Mouse (Mus musculus) kidney, embryonic 15.5 days (tissue): ENCODE results near the gene Sdf4. TPM values are rescaled to one million over a fixed set of nuclear protein-coding genes. Genes with fewer than 3 reads are reported as not detected.

ENCODE experiments used
- ATAC-seq: fragments of 200-750 bp; cut with Nextera tagmentation; replicated peaks from 2 replicates; pipeline ENCODE4 v1.8.0; 2017; ENCODE audit warnings: moderate TSS enrichment; ENCODE audit not compliant: low FRiP score
- H3K27ac ChIP-seq: fragments of 300-500 bp; sonication (generic); 2 replicates; pipeline ENCODE4 v1.5.1; 2015; ENCODE audit warnings: mild to moderate bottlenecking, inconsistent platforms
- H3K27me3 ChIP-seq: fragments of 300-500 bp; sonication (generic); 2 replicates; pipeline ENCODE4 v1.6.1; 2015; ENCODE audit warnings: inconsistent platforms
- H3K36me3 ChIP-seq: fragments of 300-500 bp; sonication (generic); 2 replicates; pipeline ENCODE4 v1.6.1; 2015; ENCODE audit warnings: inconsistent platforms
- H3K4me1 ChIP-seq: fragments of 300-500 bp; sonication (generic); 2 replicates; pipeline ENCODE4 v1.6.1; 2015; ENCODE audit warnings: inconsistent platforms
- H3K4me2 ChIP-seq: fragments of 300-500 bp; sonication (generic); 2 replicates; pipeline ENCODE4 v1.6.1; 2015; ENCODE audit warnings: moderate library complexity, mild to moderate bottlenecking, inconsistent platforms
- H3K4me3 ChIP-seq: fragments of 300-500 bp; sonication (generic); replicated peaks from 2 replicates; pipeline ENCODE4 v1.5.1; 2015; ENCODE audit warnings: mild to moderate bottlenecking, inconsistent platforms
- H3K9ac ChIP-seq: fragments of 300-500 bp; sonication (generic); 2 replicates; pipeline ENCODE4 v1.6.1; 2015; ENCODE audit warnings: mild to moderate bottlenecking, inconsistent platforms
- H3K9me3 ChIP-seq: fragments of 300-500 bp; sonication (generic); replicated peaks from 2 replicates; pipeline ENCODE4 v1.6.1; 2016; ENCODE audit warnings: inconsistent platforms
- WGBS: fragments of 180-500 bp; shearing (Covaris S2); methylation state at CpG from one replicate; pipeline ENCODE4 v1.1.7; 2015; ENCODE audit warnings: mixed read lengths; 5-methylcytosine and 5-hydroxymethylcytosine counted together
- polyA plus RNA-seq: library from polyadenylated mRNA; unstranded; fragments of >200 nt; fragmentation: Nextera tagmentation; extraction: Ambion mirVana; gene quantifications from 2 replicates; pipeline ENCODE4 v1.2.1, GENCODE M21; 2015

Gene Sdf4
- polyA plus RNA-seq, 1 experiment from 2014 or later, result 161 TPM

- Histone ChIP-seq H3K9ac (no peak overlapping the region), H3K27me3 (no peaks in the 10 kb centered on the region), H3K4me3 (no peak overlapping the region), H3K9me3 (no peaks in the 10 kb centered on the region), H3K27ac (peak overlapping the region; percentile 82; the same call in 1 of the 2 replicates), H3K36me3 (peaks cover 24% of the 10 kb centered on the region), H3K4me1 (peaks cover 40% of the 10 kb centered on the region), H3K4me2 (no peak overlapping the region)
- 82% methylated on average over 5 of the region's 5 CpGs for WGBS
- no peak for ATAC-seq
Observed at GRCm38 (mm10) chr4:155970286-155970685, 22.4 kb upstream of the Sdf4 start.

GRCm38 (mm10) chr4:155972651-155973050 lies 20.0 kb upstream of the Sdf4 start:
- ATAC-seq, result no peak
- Histone ChIP-seq H3K4me2 (no peak overlapping the region), H3K27ac (peak overlapping the region; percentile 77), H3K9me3 (no peaks in the 10 kb centered on the region), H3K4me1 (peaks cover 40% of the 10 kb centered on the region), H3K36me3 (0 out of 2 replicates have a peak, but pooled peaks cover 2% of the 10 kb centered on the region), H3K27me3 (no peaks in the 10 kb centered on the region), H3K9ac (no peak overlapping the region), H3K4me3 (no peak overlapping the region)
- WGBS, result 59% methylated on average over 6 of the region's 6 CpGs

DNA sequence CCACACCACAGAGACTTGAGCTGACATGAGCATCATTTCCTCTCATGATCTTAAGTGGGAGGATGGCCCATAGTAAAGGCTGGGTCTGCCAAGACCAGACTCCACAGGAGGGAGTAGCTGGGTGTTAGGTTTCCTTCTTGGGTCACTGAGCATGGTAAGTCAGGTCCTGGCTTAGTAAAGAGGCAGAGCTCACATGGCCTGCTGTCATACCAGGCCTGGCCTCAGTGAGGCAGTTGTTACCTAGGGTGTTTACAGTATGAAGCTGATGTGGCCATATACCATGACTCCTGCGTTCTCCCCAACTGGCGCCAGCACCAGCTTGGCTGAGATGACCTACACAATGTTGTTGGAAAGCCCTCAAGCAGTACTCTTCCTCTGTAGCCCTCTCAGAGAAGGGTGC lies 19.4 kb upstream of the Sdf4 start:
- H3K4me2 ChIP-seq, result no peak overlapping the region
- H3K4me1 ChIP-seq, result peaks cover 38% of the 10 kb centered on the region
- H3K4me3 ChIP-seq, result no peak overlapping the region
- no peaks in the 10 kb centered on the region for H3K36me3 ChIP-seq
- ATAC-seq, result peak; percentile 82
- no peaks in the 10 kb centered on the region for H3K27me3 ChIP-seq
- no peaks in the 10 kb centered on the region for H3K9me3 ChIP-seq
- WGBS, result 43% methylated on average over 2 of the region's 2 CpGs
- H3K9ac ChIP-seq, result no peak overlapping the region
- peak overlapping the region; percentile 77 for H3K27ac ChIP-seq

GRCm38 (mm10) chr4:155981436-155982082 lies 11.1 kb upstream of the Sdf4 start:
- H3K27me3 ChIP-seq, result no peaks in the 10 kb centered on the region
- no peak overlapping the region for H3K4me3 ChIP-seq
- 75% methylated on average over 12 of the region's 12 CpGs for WGBS
- no peaks in the 10 kb centered on the region for H3K9me3 ChIP-seq
- H3K27ac ChIP-seq, result no peak overlapping the region
- no peak overlapping the region for H3K4me2 ChIP-seq
- H3K4me1 ChIP-seq, result 0 out of 2 replicates have a peak, but pooled peaks cover 2% of the 10 kb centered on the region
- no peaks in the 10 kb centered on the region for H3K36me3 ChIP-seq
- no peak for ATAC-seq
- H3K9ac ChIP-seq, result no peak overlapping the region

DNA sequence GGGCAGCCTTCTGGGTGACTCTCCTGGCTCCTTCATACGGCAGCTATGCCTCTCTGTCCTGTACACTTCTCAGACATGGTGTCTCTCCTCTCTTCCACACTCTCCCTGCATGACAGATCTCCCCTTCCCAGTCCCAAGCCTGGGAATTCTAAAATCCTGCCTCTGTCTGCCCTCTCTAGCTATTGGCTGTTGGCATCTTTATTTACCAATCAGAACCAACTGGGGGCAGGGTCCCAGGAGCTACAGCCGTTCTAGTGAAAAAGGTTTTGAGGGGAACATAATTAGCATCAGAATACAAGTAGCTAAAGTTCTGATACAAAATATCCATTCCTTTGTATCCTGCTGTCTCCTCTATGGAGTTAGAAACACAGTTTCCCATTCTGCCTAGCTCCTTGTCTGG lies 8.9 kb upstream of the Sdf4 start:
- Histone ChIP-seq H3K4me3 (no peak overlapping the region), H3K4me1 (0 out of 2 replicates have a peak, but pooled peaks cover 2% of the 10 kb centered on the region), H3K27me3 (no peaks in the 10 kb centered on the region), H3K9ac (no peak overlapping the region), H3K4me2 (no peak overlapping the region), H3K36me3 (no peaks in the 10 kb centered on the region), H3K9me3 (no peaks in the 10 kb centered on the region), H3K27ac (no peak overlapping the region)
- no peak for ATAC-seq
- WGBS, result 18% methylated on average over 2 of the region's 2 CpGs

GRCm38 (mm10) chr4:155991211-155991907 lies 1.3 kb upstream of the Sdf4 start:
- H3K27ac ChIP-seq, result peak overlapping the region; percentile 97
- H3K4me2 ChIP-seq, result peak overlapping the region; percentile 98
- 83% methylated on average over 22 of the region's 22 CpGs for WGBS
- peak; percentile 1; the same call in 1 of the 2 replicates for ATAC-seq
- H3K9ac ChIP-seq, result peak overlapping the region; percentile 72
- no peaks in the 10 kb centered on the region for H3K27me3 ChIP-seq
- peak overlapping the region; percentile 68 for H3K4me3 ChIP-seq
- H3K4me1 ChIP-seq, result peaks cover 28% of the 10 kb centered on the region
- peaks cover 17% of the 10 kb centered on the region for H3K36me3 ChIP-seq
- no peaks in the 10 kb centered on the region for H3K9me3 ChIP-seq

DNA sequence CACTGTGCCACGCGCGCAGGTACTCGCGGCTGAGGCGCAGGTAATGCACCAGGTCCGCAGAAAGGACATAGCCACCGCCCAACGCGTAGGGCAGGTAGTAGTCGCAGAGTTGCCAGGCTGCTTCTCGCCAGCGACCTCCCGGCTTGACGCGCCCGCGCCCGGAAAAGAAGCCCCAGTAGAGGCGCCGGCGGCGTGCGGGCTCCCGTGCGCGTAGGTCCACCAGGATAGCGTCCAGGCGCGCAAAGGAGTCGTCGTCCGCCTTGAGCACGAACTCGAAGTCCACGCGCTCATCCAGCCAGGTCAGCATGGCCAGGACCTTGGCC lies 803 bp upstream of the Sdf4 start:
- H3K9ac ChIP-seq, result peak overlapping the region; percentile 72
- H3K4me2 ChIP-seq, result peak overlapping the region; percentile 98
- H3K27ac ChIP-seq, result peak overlapping the region; percentile 97
- H3K9me3 ChIP-seq, result no peaks in the 10 kb centered on the region
- H3K4me1 ChIP-seq, result peaks cover 28% of the 10 kb centered on the region
- ATAC-seq, result peak; percentile 9
- peak overlapping the region; percentile 68 for H3K4me3 ChIP-seq
- WGBS, result 27% methylated on average over 37 of the region's 37 CpGs
- H3K36me3 ChIP-seq, result peaks cover 22% of the 10 kb centered on the region
- no peaks in the 10 kb centered on the region for H3K27me3 ChIP-seq

DNA sequence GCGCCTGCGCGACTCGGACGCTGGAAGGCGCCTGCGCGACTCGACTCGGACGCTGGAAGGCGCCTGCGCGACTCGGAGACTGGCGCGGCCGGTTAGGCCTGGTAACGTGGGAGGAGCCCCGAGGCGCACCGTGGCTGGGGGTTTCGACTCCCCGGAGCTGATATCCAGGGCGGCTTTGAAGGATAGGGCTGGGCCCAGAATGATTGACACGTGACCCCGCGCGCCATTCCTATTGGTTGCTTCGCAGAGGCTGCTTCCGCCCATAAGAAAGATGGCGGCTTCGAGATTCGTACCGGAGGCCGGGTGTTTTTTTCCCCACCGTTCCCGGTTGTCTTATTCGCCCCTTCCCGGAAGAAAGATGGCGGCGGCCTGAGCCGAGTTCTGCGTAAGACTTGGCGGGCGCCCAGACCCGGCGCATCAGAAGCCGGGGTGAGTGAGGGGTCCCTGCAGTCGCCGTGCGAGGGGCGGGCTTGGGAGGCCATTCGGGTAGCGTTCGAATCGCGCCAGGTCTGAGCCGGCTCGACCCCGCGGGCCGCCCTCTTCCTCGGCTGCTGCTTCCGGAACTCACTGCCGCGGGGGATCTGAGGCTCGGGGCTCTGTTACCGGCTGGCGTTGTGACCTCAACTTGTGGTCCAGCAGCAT lies 355 bp downstream of the Sdf4 start:
- H3K4me3 ChIP-seq, result peak overlapping the region; percentile 68
- peaks cover 28% of the 10 kb centered on the region for H3K4me1 ChIP-seq
- under 1% methylated on average over 70 of the region's 70 CpGs for WGBS
- peak overlapping the region; percentile 95 for H3K27ac ChIP-seq
- peak overlapping the region; percentile 72 for H3K4me2 ChIP-seq
- peaks cover 34% of the 10 kb centered on the region for H3K36me3 ChIP-seq
- H3K9ac ChIP-seq, result peak overlapping the region; percentile 72
- H3K27me3 ChIP-seq, result no peaks in the 10 kb centered on the region
- peak; percentile 88 for ATAC-seq
- no peaks in the 10 kb centered on the region for H3K9me3 ChIP-seq

GRCm38 (mm10) chr4:155993606-155994005 lies 934 bp downstream of the Sdf4 start:
- Histone ChIP-seq H3K4me2 (peak overlapping the region; percentile 72), H3K27ac (peak overlapping the region; percentile 95), H3K4me3 (peak overlapping the region; percentile 68), H3K27me3 (no peaks in the 10 kb centered on the region), H3K9ac (peak overlapping the region; percentile 72), H3K9me3 (no peaks in the 10 kb centered on the region), H3K36me3 (peaks cover 39% of the 10 kb centered on the region), H3K4me1 (peaks cover 28% of the 10 kb centered on the region)
- ATAC-seq, result no peak
- WGBS, result 6% methylated on average over 15 of the region's 15 CpGs

GRCm38 (mm10) chr4:156004109-156004508 lies 11.4 kb downstream of the Sdf4 start:
- no peak for ATAC-seq
- no peaks in the 10 kb centered on the region for H3K27me3 ChIP-seq
- H3K4me2 ChIP-seq, result no peak overlapping the region
- no peak overlapping the region for H3K9ac ChIP-seq
- H3K9me3 ChIP-seq, result no peaks in the 10 kb centered on the region
- 95% methylated on average over 3 of the region's 3 CpGs for WGBS
- H3K36me3 ChIP-seq, result peaks cover 94% of the 10 kb centered on the region
- H3K4me1 ChIP-seq, result no peaks in the 10 kb centered on the region
- H3K4me3 ChIP-seq, result no peak overlapping the region
- H3K27ac ChIP-seq, result no peak overlapping the region

DNA sequence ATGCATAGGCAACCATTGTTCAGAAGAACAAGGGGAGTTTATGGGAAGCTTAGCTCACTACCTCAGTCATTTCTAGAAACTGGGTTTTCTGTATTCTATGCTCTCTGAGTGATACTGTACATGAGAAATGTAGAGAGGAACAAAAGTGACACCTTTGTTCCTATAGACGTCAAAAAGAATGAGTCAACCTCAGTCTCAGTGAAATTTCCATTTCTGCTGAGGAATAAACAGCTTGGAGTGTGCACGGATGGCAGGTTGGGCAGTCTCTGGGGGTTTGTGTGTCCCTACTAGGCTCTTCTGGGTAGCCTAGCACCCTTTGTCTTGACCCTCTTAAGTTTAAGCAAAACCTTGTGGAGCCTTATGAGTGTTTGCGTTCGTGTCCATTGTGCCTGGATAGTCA lies 15.7 kb downstream of the Sdf4 start:
- no peak overlapping the region for H3K9ac ChIP-seq
- WGBS, result 95% methylated on average over 4 of the region's 4 CpGs
- H3K27ac ChIP-seq, result no peak overlapping the region
- no peak overlapping the region for H3K4me3 ChIP-seq
- no peak for ATAC-seq
- H3K9me3 ChIP-seq, result no peaks in the 10 kb centered on the region
- no peaks in the 10 kb centered on the region for H3K27me3 ChIP-seq
- H3K4me2 ChIP-seq, result no peak overlapping the region
- H3K4me1 ChIP-seq, result no peaks in the 10 kb centered on the region
- peaks cover 95% of the 10 kb centered on the region for H3K36me3 ChIP-seq

- Histone ChIP-seq H3K27ac (no peak within 1 kb of the TSS), H3K9me3 (no peaks in the 10 kb centered on the region), H3K27me3 (no peaks in the 10 kb centered on the region), H3K4me3 (no peak within 1 kb of the TSS), H3K4me1 (no peaks in the 10 kb centered on the region), H3K36me3 (peaks cover 58% of the 10 kb centered on the region), H3K4me2 (no peak within 1 kb of the TSS), H3K9ac (no peak within 1 kb of the TSS)
- no peak for ATAC-seq
- 85% methylated on average over 8 of the region's 8 CpGs for WGBS
Observed at GRCm38 (mm10) chr4:156013637-156014036, 21.0 kb downstream of the Sdf4 start, which contains the start of gene Tnfrsf4. TSS of gene Tnfrsf4 (plus strand) at chr4:156013843.
